Mouse (Mus musculus) urinary bladder, postnatal 14 days (tissue): ENCODE results near the gene Gm7030.
A peak's percentile ranks its signal among the peaks of the same experiment; 100 is the strongest.
"Not testable (repeated sequence)": the region's sequence is repeated elsewhere in the genome, so short reads cannot be mapped to it uniquely, and the experiment has no call there.

Experiments
- DNase-seq: peaks from one replicate; pipeline ENCODE4 v3.0.0; 2021; ENCODE audit warnings: low spot score

Gm7030 gene

DNA sequence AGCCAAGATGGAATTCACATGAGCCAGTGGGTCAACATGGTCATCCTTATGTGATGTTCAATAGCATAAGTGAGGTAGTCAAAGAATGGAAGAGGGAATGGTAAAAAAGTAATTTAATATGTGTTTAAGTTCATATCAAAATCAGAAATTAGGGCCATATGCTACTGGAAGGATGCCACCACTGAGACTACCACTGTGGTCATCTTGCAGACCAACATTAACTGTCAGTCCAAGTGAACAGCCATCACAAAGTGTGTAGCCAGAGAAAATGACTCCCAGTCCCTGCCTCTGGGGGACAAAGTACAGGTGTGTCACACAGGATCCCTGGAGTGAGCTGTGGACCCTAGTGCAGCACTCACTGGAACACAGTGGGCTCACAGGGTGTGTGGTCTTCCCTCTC lies 47.3 kb downstream of the Gm7030 start:
- not testable (repeated sequence) for DNase-seq

DNA sequence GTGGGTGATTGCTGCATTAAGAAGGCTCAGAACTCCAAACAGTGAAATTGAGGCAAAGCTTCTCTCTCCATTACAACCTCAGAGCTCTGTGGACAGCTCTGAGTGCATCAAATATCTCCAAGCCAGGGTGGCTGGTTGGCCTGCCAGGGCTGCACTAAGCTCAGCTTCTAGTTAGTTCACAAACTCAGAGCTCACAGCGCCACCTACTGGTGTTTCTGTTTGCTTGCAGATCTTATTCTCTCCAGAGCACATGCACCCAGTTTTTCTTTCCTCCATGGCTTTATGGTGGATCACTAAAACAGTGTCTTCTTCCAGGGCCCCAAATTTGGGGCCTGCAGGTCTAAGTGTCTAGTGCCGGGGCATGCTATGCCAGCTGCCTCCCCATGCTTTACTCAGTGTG lies 68.4 kb downstream of the Gm7030 start:
- DNase-seq = peak; percentile 93
